Mouse (Mus musculus) layer of hippocampus, adult 11-12 months (tissue): ENCODE results near the gene Itfg2.
A peak's percentile ranks its signal among the peaks of the same experiment; 100 is the strongest.
"Not testable (repeated sequence)": the region's sequence is repeated elsewhere in the genome, so short reads cannot be mapped to it uniquely, and the experiment has no call there.

ENCODE experiments used
- DNase-seq: peaks from one replicate; pipeline ENCODE4 v3.0.0; 2022; ENCODE audit warnings: low spot score

The Itfg2 gene

DNA sequence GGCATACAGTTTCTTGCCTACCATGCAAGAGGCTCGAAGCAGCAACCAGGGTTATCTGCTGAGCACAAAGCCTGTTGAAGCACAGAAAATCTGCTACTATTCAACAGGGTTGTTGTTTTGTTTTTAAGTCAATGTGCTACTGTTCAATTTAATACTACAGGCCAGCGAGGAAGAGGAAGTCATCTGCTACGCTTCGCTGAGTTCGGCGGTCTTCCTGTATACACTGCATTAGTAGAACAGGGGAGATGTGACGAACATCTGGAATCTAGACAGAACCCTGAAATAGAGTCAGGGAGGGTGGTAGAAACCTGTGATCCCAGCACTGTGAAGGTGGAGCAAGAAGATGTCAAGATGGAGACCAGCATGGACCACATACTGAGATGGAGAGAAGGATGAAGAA lies 41.0 kb downstream of the Itfg2 start:
- DNase-seq, result no peak

- no peak for DNase-seq
Observed at GRCm38 (mm10) chr6:128381254-128381653, 43.5 kb downstream of the Itfg2 start.

- not testable (repeated sequence) for DNase-seq
Observed at GRCm38 (mm10) chr6:128380594-128381167, 44.0 kb downstream of the Itfg2 start.

DNA sequence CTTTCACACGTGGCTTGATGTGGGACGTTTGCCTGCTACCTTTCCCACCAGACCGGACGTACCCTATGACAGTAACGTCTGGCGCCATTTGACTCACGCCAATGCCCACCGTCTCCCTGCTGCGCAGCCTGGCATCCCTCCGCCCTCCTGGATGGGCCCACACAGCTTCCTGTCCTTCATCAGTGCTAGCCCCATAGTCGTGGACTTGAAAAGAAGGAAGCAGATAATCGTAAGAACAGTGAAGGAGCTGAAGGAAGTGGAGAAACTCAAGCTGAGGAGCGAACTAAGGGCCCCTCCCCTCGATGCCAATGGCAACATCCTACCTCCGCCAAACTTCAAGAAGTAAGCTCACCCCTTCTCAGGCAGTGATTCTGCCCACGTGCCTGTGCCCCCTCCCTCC lies 45.1 kb downstream of the Itfg2 start:
- DNase-seq, result no peak

- DNase-seq, result no peak
Observed at GRCm38 (mm10) chr6:128376371-128377085, 48.2 kb downstream of the Itfg2 start.

DNA sequence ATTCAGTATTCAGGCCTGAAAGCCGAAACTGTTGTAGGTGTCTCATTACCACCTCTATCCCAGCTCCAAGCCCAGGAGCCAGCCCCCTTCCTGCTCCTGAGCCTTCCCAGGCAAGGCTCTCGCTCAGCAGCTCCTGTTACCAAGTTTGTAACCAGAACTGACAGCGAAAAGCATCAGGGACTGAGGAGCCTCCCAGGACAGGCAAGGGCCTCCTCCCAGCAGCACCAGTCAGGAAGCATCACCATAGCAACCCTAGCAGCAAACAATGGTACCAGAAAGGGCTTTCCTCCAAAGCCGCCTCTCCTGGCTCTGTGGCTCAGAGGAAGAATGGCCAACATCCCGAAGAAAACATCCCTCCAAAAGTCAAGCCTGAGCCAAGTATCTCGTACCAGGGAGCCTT lies 49.5 kb downstream of the Itfg2 start, which contains the start of the genes Tex52 and Gm44596:
Gene Tex52 (plus strand): TSS at position 265 of the 400 bp plus-strand sequence.
Gene Gm44596 (plus strand): TSS at position 312 of the 400 bp plus-strand sequence.
- peak; percentile 66 for DNase-seq

- no peak for DNase-seq
Observed at GRCm38 (mm10) chr6:128370040-128370439, 54.7 kb downstream of the Itfg2 start.

DNA sequence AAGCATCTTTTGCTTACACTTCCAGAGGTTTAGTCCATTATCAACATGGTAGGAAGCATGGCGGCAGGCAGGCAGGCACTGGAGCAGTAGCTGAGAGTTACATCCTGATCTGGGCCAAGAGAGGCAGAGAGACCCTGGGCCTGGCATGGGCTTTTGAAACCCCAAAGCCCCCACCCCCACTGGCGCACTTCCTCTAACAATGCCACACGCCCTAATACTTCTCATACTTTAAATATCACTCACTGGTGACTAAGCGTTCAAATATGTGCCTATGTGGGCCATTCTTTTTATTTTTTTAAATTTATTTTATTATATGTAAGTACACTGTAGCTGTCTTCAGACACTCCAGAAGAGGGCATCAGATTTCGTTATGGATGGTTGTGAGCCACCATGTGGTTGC lies 58.3 kb downstream of the Itfg2 start:
- no peak for DNase-seq

- DNase-seq, result no peak
Observed at GRCm38 (mm10) chr6:128364721-128365120, 60.0 kb downstream of the Itfg2 start.

DNA sequence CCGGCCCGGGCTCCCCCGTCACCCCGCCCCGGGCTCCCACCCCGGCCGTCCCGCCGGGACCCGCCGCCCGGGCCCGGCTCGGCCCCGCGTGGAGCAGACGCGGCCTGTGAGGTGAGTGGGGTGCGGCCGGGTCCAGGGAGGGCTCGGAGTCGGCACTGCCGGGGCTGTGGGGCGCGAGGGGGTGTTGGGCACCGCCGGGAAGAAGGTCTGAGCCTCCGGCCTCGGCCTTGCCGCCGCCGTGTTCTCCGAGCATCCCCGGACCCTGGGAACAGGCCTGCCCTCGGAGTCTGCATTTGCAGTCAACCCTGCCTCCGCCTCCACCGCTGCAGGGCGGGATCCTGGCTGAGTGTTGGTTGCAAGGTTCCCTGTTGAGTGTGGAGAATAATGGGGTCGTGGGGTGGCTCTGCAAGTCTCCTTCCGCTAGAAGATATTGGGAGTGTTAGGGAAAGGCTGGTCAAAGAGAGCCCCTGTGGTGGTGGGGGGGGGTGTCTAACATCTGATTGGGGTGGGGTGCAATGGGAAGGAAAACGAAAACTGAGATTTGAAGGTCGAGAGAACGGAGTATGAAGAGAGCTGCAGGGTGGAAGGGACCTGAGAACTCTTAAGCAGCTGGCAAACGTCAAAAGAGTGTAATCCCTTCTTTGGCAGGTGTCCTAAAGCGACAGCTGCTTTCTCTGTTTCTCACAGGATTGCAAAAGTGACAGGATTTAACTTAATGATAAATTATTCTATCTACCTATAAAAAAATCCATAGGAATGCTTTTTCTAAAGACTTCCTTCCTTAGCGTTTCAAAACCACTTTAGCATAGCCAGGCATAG lies 61.5 kb downstream of the Itfg2 start:
- no peak for DNase-seq

- peak; percentile 80 for DNase-seq
Observed at GRCm38 (mm10) chr6:128362381-128363006, 62.2 kb downstream of the Itfg2 start, which contains the start of the genes Rhno1 and Foxm1. Gene Rhno1 (minus strand): TSS chr6:128362911. Gene Foxm1 (plus strand): TSS chr6:128362967.

DNA sequence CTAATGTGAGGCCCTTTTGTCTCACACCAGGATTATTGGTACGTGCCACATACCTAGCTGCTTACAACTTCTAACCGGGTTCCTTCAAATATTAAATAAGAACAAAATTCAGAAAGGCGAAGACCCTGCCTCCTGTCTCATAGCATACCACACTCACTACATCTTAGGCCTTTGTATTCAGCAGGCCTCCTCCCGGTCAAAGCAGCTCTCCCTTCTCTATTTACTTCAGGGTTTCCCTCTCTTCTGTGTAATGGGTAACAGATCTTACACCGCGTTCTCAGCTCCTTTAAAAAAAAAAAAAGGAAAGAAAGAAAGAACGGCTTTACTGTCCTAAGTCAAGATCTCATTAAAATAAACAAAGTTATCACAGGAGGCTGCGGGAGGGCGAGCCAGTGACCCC lies 62.8 kb downstream of the Itfg2 start:
- no peak for DNase-seq
